Mouse (Mus musculus): ENCODE measurements around the gene Morc1. TPM values are rescaled to one million over a fixed set of nuclear protein-coding genes. Genes with fewer than 3 reads are reported as not detected.

The Morc1 gene
- total and polyA plus RNA-seq, 2 experiments from 2014 or later, result 0.12 TPM; not detected in 1

GRCm38 (mm10) chr16:48562290-48563080 is 131.4 kb downstream of the Morc1 start:
- H3K36me3 ChIP-seq (replicated peaks; ENCODE audit: control insufficient read depth, insufficient read depth, low read length), result no peaks in the 10 kb centered on the region
- no peak overlapping the region for H3K4me3 ChIP-seq (ENCODE audit: low read depth, low read length)
- no peak overlapping the region for H3K4me2 ChIP-seq (ENCODE audit: low read depth, low read length)
- no peak for TF ChIP-seq EP300 (IDR thresholded peaks at IDR 0.05; ENCODE audit: low read depth)
- TF ChIP-seq CTCF (IDR thresholded peaks at IDR 0.05; ENCODE audit: low read depth), result no peak
- no peaks in the 10 kb centered on the region for H3K4me1 ChIP-seq (ENCODE audit: control insufficient read depth, insufficient read depth)
- no peak for ATAC-seq (ENCODE audit: insufficient read depth, low read depth)
- WGBS, result 48% methylated on average over 11 of the region's 11 CpGs
- no peak overlapping the region for H3K27ac ChIP-seq (ENCODE audit: low read depth)
- H3K27me3 ChIP-seq (ENCODE audit: control insufficient read depth, insufficient read depth, low read length), result no peaks in the 10 kb centered on the region
- no peaks in the 10 kb centered on the region for H3K9me3 ChIP-seq (replicated peaks; ENCODE audit: control insufficient read depth, low read length)
- no peak for DNase-seq (ENCODE audit: low spot score)
- H3K9ac ChIP-seq (replicated peaks; ENCODE audit: low read depth, low read length), result no peak overlapping the region

GRCm38 (mm10) chr16:48570354-48570753 is 139.3 kb downstream of the Morc1 start:
- Histone ChIP-seq H3K9ac (replicated peaks; ENCODE audit: low read depth, low read length) (no peak overlapping the region), H3K27ac (ENCODE audit: low read depth) (no peak overlapping the region), H3K27me3 (ENCODE audit: control insufficient read depth, insufficient read depth, low read length) (no peaks in the 10 kb centered on the region), H3K4me3 (ENCODE audit: low read depth, low read length) (no peak overlapping the region), H3K9me3 (replicated peaks; ENCODE audit: control insufficient read depth, low read length) (no peaks in the 10 kb centered on the region), H3K36me3 (replicated peaks; ENCODE audit: control insufficient read depth, insufficient read depth, low read length) (no peaks in the 10 kb centered on the region), H3K4me2 (ENCODE audit: low read depth, low read length) (no peak overlapping the region), H3K4me1 (ENCODE audit: control insufficient read depth, insufficient read depth) (no peaks in the 10 kb centered on the region)
- TF ChIP-seq EP300 (IDR thresholded peaks at IDR 0.05; ENCODE audit: low read depth) (no peak), CTCF (IDR thresholded peaks at IDR 0.05; ENCODE audit: low read depth) (peak; percentile 85)
- DNase-seq (ENCODE audit: low spot score), result peak; percentile 66
- 21% methylated on average over 9 of the region's 9 CpGs for WGBS
- ATAC-seq (ENCODE audit: insufficient read depth, low read depth), result no peak

- TF ChIP-seq EP300 (IDR thresholded peaks at IDR 0.05; ENCODE audit: low read depth) (no peak), CTCF (IDR thresholded peaks at IDR 0.05; ENCODE audit: low read depth) (no peak)
- WGBS, result 49% methylated on average over 5 of the region's 5 CpGs
These were observed 143.0 kb downstream of the Morc1 start for GRCm38 (mm10) chr16:48574072-48574471.

GRCm38 (mm10) chr16:48574499-48574898 is 143.5 kb downstream of the Morc1 start:
- no peak overlapping the region for H3K9ac ChIP-seq (replicated peaks; ENCODE audit: low read depth, low read length)
- no peaks in the 10 kb centered on the region for H3K36me3 ChIP-seq (replicated peaks; ENCODE audit: control insufficient read depth, insufficient read depth, low read length)
- H3K4me1 ChIP-seq (ENCODE audit: control insufficient read depth, insufficient read depth), result no peaks in the 10 kb centered on the region
- H3K4me2 ChIP-seq (ENCODE audit: low read depth, low read length), result no peak overlapping the region
- H3K9me3 ChIP-seq (replicated peaks; ENCODE audit: control insufficient read depth, low read length), result no peaks in the 10 kb centered on the region
- 63% methylated on average over 3 of the region's 3 CpGs for WGBS
- ATAC-seq (ENCODE audit: insufficient read depth, low read depth) (no peak), DNase-seq (ENCODE audit: low spot score) (no peak)
- H3K4me3 ChIP-seq (ENCODE audit: low read depth, low read length), result no peak overlapping the region
- no peak overlapping the region for H3K27ac ChIP-seq (ENCODE audit: low read depth)
- no peaks in the 10 kb centered on the region for H3K27me3 ChIP-seq (ENCODE audit: control insufficient read depth, insufficient read depth, low read length)
- TF ChIP-seq CTCF (IDR thresholded peaks at IDR 0.05; ENCODE audit: low read depth) (no peak), EP300 (IDR thresholded peaks at IDR 0.05; ENCODE audit: low read depth) (no peak)

More at GRCm38 (mm10) chr16:48574072-48574471, 143.0 kb downstream of the Morc1 start:
- H3K9me3 ChIP-seq (replicated peaks; ENCODE audit: control insufficient read depth, low read length), result no peaks in the 10 kb centered on the region
- no peak overlapping the region for H3K4me2 ChIP-seq (ENCODE audit: low read depth, low read length)
- ATAC-seq (ENCODE audit: insufficient read depth, low read depth) (no peak), DNase-seq (ENCODE audit: low spot score) (no peak)
- H3K4me1 ChIP-seq (ENCODE audit: control insufficient read depth, insufficient read depth), result no peaks in the 10 kb centered on the region
- no peak overlapping the region for H3K4me3 ChIP-seq (ENCODE audit: low read depth, low read length)
- H3K36me3 ChIP-seq (replicated peaks; ENCODE audit: control insufficient read depth, insufficient read depth, low read length), result no peaks in the 10 kb centered on the region
- H3K9ac ChIP-seq (replicated peaks; ENCODE audit: low read depth, low read length), result no peak overlapping the region
- no peaks in the 10 kb centered on the region for H3K27me3 ChIP-seq (ENCODE audit: control insufficient read depth, insufficient read depth, low read length)
- no peak overlapping the region for H3K27ac ChIP-seq (ENCODE audit: low read depth)

- Histone ChIP-seq H3K4me1 (ENCODE audit: control insufficient read depth, insufficient read depth) (no peaks in the 10 kb centered on the region), H3K4me3 (ENCODE audit: low read depth, low read length) (no peak overlapping the region), H3K9ac (replicated peaks; ENCODE audit: low read depth, low read length) (no peak overlapping the region), H3K4me2 (ENCODE audit: low read depth, low read length) (no peak overlapping the region), H3K27me3 (ENCODE audit: control insufficient read depth, insufficient read depth, low read length) (no peaks in the 10 kb centered on the region), H3K9me3 (replicated peaks; ENCODE audit: control insufficient read depth, low read length) (no peaks in the 10 kb centered on the region), H3K27ac (ENCODE audit: low read depth) (no peak overlapping the region), H3K36me3 (replicated peaks; ENCODE audit: control insufficient read depth, insufficient read depth, low read length) (no peaks in the 10 kb centered on the region)
- DNase-seq (ENCODE audit: low spot score) (no peak), ATAC-seq (ENCODE audit: insufficient read depth, low read depth) (no peak)
- WGBS, result 50% methylated on average over 6 of the region's 6 CpGs
- TF ChIP-seq CTCF (IDR thresholded peaks at IDR 0.05; ENCODE audit: low read depth) (0 out of 2 replicates have a peak, but pooled peaks have one; percentile 12), EP300 (IDR thresholded peaks at IDR 0.05; ENCODE audit: low read depth) (no peak)
These were observed 154.3 kb downstream of the Morc1 start for GRCm38 (mm10) chr16:48585369-48585768.

Data from heart, postnatal 0 days (tissue).